Mouse (Mus musculus) heart, embryonic 10.5 days (tissue): ENCODE data around the gene Efemp1. TPM values are rescaled to one million over a fixed set of nuclear protein-coding genes. Genes with fewer than 3 reads are reported as not detected.

Experiments
- DNase-seq: peaks from one replicate; pipeline ENCODE4 v3.0.0-alpha.2; 2017; ENCODE audit warnings: low spot score
- H3K27ac ChIP-seq: fragments of 300-500 bp; sonication (generic); 2 replicates; pipeline ENCODE4 v1.5.1; 2016; ENCODE audit warnings: mild to moderate bottlenecking
- H3K27me3 ChIP-seq: fragments of 300-500 bp; sonication (generic); 2 replicates; pipeline ENCODE4 v1.6.1; 2016; ENCODE audit warnings: mild to moderate bottlenecking; ENCODE audit not compliant: poor library complexity, insufficient read depth, severe bottlenecking
- H3K36me3 ChIP-seq: fragments of 300-500 bp; sonication (generic); 2 replicates; pipeline ENCODE4 v1.6.1; 2016; ENCODE audit warnings: mild to moderate bottlenecking, moderate library complexity
- H3K4me1 ChIP-seq: fragments of 300-500 bp; sonication (generic); 2 replicates; pipeline ENCODE4 v1.6.1; 2016; ENCODE audit warnings: mild to moderate bottlenecking
- H3K4me3 ChIP-seq: fragments of 300-500 bp; sonication (generic); 2 replicates; pipeline ENCODE4 v1.5.1; 2016; ENCODE audit warnings: mild to moderate bottlenecking, moderate library complexity
- H3K9me3 ChIP-seq: fragments of 300-500 bp; sonication (generic); 2 replicates; pipeline ENCODE4 v1.6.1; 2016; ENCODE audit warnings: mild to moderate bottlenecking, moderate library complexity
- WGBS: fragments of 180-500 bp; shearing (Covaris S2); methylation state at CpG from one replicate; pipeline ENCODE4 v1.1.7; 2016; 5-methylcytosine and 5-hydroxymethylcytosine counted together
- polyA plus RNA-seq: library from polyadenylated mRNA; unstranded; fragments of >200 nt; fragmentation: Nextera tagmentation; extraction: Ambion mirVana; gene quantifications from 2 replicates; pipeline ENCODE4 v1.2.1, GENCODE M21; 2016

Gene Efemp1
- polyA plus RNA-seq, 1 experiment from 2014 or later: 24.5 TPM

- Histone ChIP-seq H3K36me3 (no peaks in the 10 kb centered on the region), H3K4me1 (no peaks in the 10 kb centered on the region), H3K9me3 (no peaks in the 10 kb centered on the region), H3K4me3 (no peak overlapping the region), H3K27me3 (no peaks in the 10 kb centered on the region), H3K27ac (no peak overlapping the region)
- no peak for DNase-seq
- WGBS: 69% methylated on average over 2 of the region's 2 CpGs
Measured at GRCm38 (mm10) chr11:28881381-28881976, 28.5 kb downstream of the Efemp1 start.

GRCm38 (mm10) chr11:28883106-28883505 lies 30.1 kb downstream of the Efemp1 start:
- no peak overlapping the region for H3K27ac ChIP-seq
- no peak for DNase-seq
- H3K27me3 ChIP-seq: no peaks in the 10 kb centered on the region
- H3K36me3 ChIP-seq: no peaks in the 10 kb centered on the region
- no peaks in the 10 kb centered on the region for H3K9me3 ChIP-seq
- 42% methylated on average over 4 of the region's 4 CpGs for WGBS
- no peak overlapping the region for H3K4me3 ChIP-seq
- H3K4me1 ChIP-seq: no peaks in the 10 kb centered on the region

GRCm38 (mm10) chr11:28889538-28889937 lies 36.5 kb downstream of the Efemp1 start:
- no peaks in the 10 kb centered on the region for H3K27me3 ChIP-seq
- no peak overlapping the region for H3K4me3 ChIP-seq
- H3K27ac ChIP-seq: no peak overlapping the region
- WGBS: 74% methylated on average over 1 of the region's 1 CpGs
- H3K9me3 ChIP-seq: no peaks in the 10 kb centered on the region
- H3K4me1 ChIP-seq: no peaks in the 10 kb centered on the region
- H3K36me3 ChIP-seq: no peaks in the 10 kb centered on the region
- no peak for DNase-seq

GRCm38 (mm10) chr11:28891515-28891914 lies 38.5 kb downstream of the Efemp1 start:
- DNase-seq: no peak
- no peaks in the 10 kb centered on the region for H3K27me3 ChIP-seq
- no peaks in the 10 kb centered on the region for H3K9me3 ChIP-seq
- H3K4me1 ChIP-seq: no peaks in the 10 kb centered on the region
- no peaks in the 10 kb centered on the region for H3K36me3 ChIP-seq
- H3K27ac ChIP-seq: no peak overlapping the region
- no peak overlapping the region for H3K4me3 ChIP-seq
- WGBS: 61% methylated on average over 5 of the region's 5 CpGs

- no peaks in the 10 kb centered on the region for H3K27me3 ChIP-seq
- DNase-seq: no peak
- no peaks in the 10 kb centered on the region for H3K36me3 ChIP-seq
- no peak overlapping the region for H3K27ac ChIP-seq
- no peak overlapping the region for H3K4me3 ChIP-seq
- 73% methylated on average over 1 of the region's 1 CpGs for whole genome bisulfite sequencing
- H3K9me3 ChIP-seq: no peaks in the 10 kb centered on the region
- no peaks in the 10 kb centered on the region for H3K4me1 ChIP-seq
Measured at GRCm38 (mm10) chr11:28899420-28899819, 46.4 kb downstream of the Efemp1 start.

GRCm38 (mm10) chr11:28904596-28904995 lies 51.6 kb downstream of the Efemp1 start:
- Histone ChIP-seq H3K9me3 (no peaks in the 10 kb centered on the region), H3K36me3 (no peaks in the 10 kb centered on the region), H3K27ac (no peak overlapping the region), H3K27me3 (no peaks in the 10 kb centered on the region), H3K4me1 (0 out of 2 replicates have a peak, but pooled peaks cover 3% of the 10 kb centered on the region), H3K4me3 (no peak overlapping the region)
- DNase-seq: no peak
- WGBS: 89% methylated on average over 2 of the region's 2 CpGs

GRCm38 (mm10) chr11:28906288-28906687 lies 53.3 kb downstream of the Efemp1 start:
- H3K27ac ChIP-seq: no peak overlapping the region
- 0 out of 2 replicates have a peak, but pooled peaks cover 3% of the 10 kb centered on the region for H3K4me1 ChIP-seq
- H3K9me3 ChIP-seq: no peaks in the 10 kb centered on the region
- H3K27me3 ChIP-seq: no peaks in the 10 kb centered on the region
- no peak for DNase-seq
- WGBS: 66% methylated on average over 3 of the region's 3 CpGs
- no peaks in the 10 kb centered on the region for H3K36me3 ChIP-seq
- H3K4me3 ChIP-seq: no peak overlapping the region

- Histone ChIP-seq H3K9me3 (no peaks in the 10 kb centered on the region), H3K4me3 (no peak overlapping the region), H3K4me1 (0 out of 2 replicates have a peak, but pooled peaks cover 3% of the 10 kb centered on the region), H3K27ac (no peak overlapping the region), H3K36me3 (no peaks in the 10 kb centered on the region), H3K27me3 (no peaks in the 10 kb centered on the region)
- DNase-seq: no peak
- 48% methylated on average over 3 of the region's 3 CpGs for WGBS
Measured at GRCm38 (mm10) chr11:28908908-28909545, 56.0 kb downstream of the Efemp1 start.

- Histone ChIP-seq H3K36me3 (no peaks in the 10 kb centered on the region), H3K4me1 (no peaks in the 10 kb centered on the region), H3K27ac (no peak overlapping the region), H3K9me3 (no peaks in the 10 kb centered on the region), H3K4me3 (no peak overlapping the region), H3K27me3 (no peaks in the 10 kb centered on the region)
- DNase-seq: no peak
- 80% methylated on average over 3 of the region's 3 CpGs for WGBS
Measured at GRCm38 (mm10) chr11:28912469-28913138, 59.6 kb downstream of the Efemp1 start.

GRCm38 (mm10) chr11:28934449-28934848 lies 81.4 kb downstream of the Efemp1 start:
- no peaks in the 10 kb centered on the region for H3K9me3 ChIP-seq
- H3K27me3 ChIP-seq: no peaks in the 10 kb centered on the region
- no peak for DNase-seq
- H3K4me3 ChIP-seq: no peak overlapping the region
- H3K4me1 ChIP-seq: no peaks in the 10 kb centered on the region
- H3K27ac ChIP-seq: no peak overlapping the region
- H3K36me3 ChIP-seq: no peaks in the 10 kb centered on the region

GRCm38 (mm10) chr11:28939651-28940050 lies 86.6 kb downstream of the Efemp1 start:
- H3K27ac ChIP-seq: no peak overlapping the region
- H3K9me3 ChIP-seq: no peaks in the 10 kb centered on the region
- H3K27me3 ChIP-seq: no peaks in the 10 kb centered on the region
- H3K4me3 ChIP-seq: no peak overlapping the region
- H3K36me3 ChIP-seq: no peaks in the 10 kb centered on the region
- 61% methylated on average over 1 of the region's 1 CpGs for WGBS
- no peaks in the 10 kb centered on the region for H3K4me1 ChIP-seq
- DNase-seq: no peak

- H3K9me3 ChIP-seq: no peaks in the 10 kb centered on the region
- H3K4me3 ChIP-seq: no peak overlapping the region
- 66% methylated on average over 2 of the region's 2 CpGs for WGBS
- H3K4me1 ChIP-seq: no peaks in the 10 kb centered on the region
- H3K36me3 ChIP-seq: no peaks in the 10 kb centered on the region
- DNase-seq: no peak
- H3K27ac ChIP-seq: no peak overlapping the region
- H3K27me3 ChIP-seq: no peaks in the 10 kb centered on the region
Measured at GRCm38 (mm10) chr11:28951586-28952210, 98.7 kb downstream of the Efemp1 start.

- Histone ChIP-seq H3K36me3 (no peaks in the 10 kb centered on the region), H3K27ac (no peak overlapping the region), H3K4me3 (no peak overlapping the region), H3K9me3 (no peaks in the 10 kb centered on the region), H3K4me1 (no peaks in the 10 kb centered on the region), H3K27me3 (no peaks in the 10 kb centered on the region)
- WGBS: 66% methylated on average over 6 of the region's 6 CpGs
- DNase-seq: no peak
Measured at GRCm38 (mm10) chr11:28954673-28955304, 101.8 kb downstream of the Efemp1 start.
